Mouse (Mus musculus) midbrain, postnatal 0 days (tissue): Measurements from ENCODE around the gene Gm49361. TPM values are rescaled to one million over a fixed set of nuclear protein-coding genes. Genes with fewer than 3 reads are reported as not detected.

ENCODE experiments used
- ATAC-seq: fragments of 200-750 bp; cut with Nextera tagmentation; 2 replicates; pipeline ENCODE4 v1.8.0; 2017; ENCODE audit warnings: moderate number of reproducible peaks, mild to moderate bottlenecking, moderate TSS enrichment, moderate library complexity; ENCODE audit not compliant: low FRiP score
- DNase-seq: peaks from one replicate; pipeline ENCODE4 v3.0.0-alpha.2; 2015; ENCODE audit warnings: low spot score
- H3K27ac ChIP-seq: fragments of 300-500 bp; sonication (generic); 2 replicates; pipeline ENCODE4 v1.5.1; 2014; ENCODE audit warnings: low read depth, mild to moderate bottlenecking, low read length, mixed read lengths
- H3K27me3 ChIP-seq: fragments of 300-500 bp; sonication (generic); 2 replicates; pipeline ENCODE4 v1.6.1; 2014; ENCODE audit warnings: low read length, control low read depth, mixed read lengths; ENCODE audit not compliant: insufficient read depth
- H3K36me3 ChIP-seq: fragments of 300-500 bp; sonication (generic); 2 replicates; pipeline ENCODE4 v1.6.1; 2014; ENCODE audit warnings: low read length, control low read depth, mixed read lengths; ENCODE audit not compliant: insufficient read depth
- H3K4me1 ChIP-seq: fragments of 300-500 bp; sonication (generic); 2 replicates; pipeline ENCODE4 v1.6.1; 2014; ENCODE audit warnings: mild to moderate bottlenecking, control low read depth, antibody characterized with exemption, low read length, mixed read lengths; ENCODE audit not compliant: insufficient read depth
- H3K4me2 ChIP-seq: fragments of 300-500 bp; sonication (generic); 2 replicates; pipeline ENCODE4 v1.6.1; 2014; ENCODE audit warnings: low read depth, mild to moderate bottlenecking, low read length, mixed read lengths; ENCODE audit not compliant: poor library complexity, severe bottlenecking
- H3K4me3 ChIP-seq: fragments of 300-500 bp; sonication (generic); 2 replicates; pipeline ENCODE4 v1.5.1; 2014; ENCODE audit warnings: low read depth, mild to moderate bottlenecking, low read length, moderate library complexity
- H3K9ac ChIP-seq: fragments of 300-500 bp; sonication (generic); replicated peaks from 2 replicates; pipeline ENCODE4 v1.6.1; 2014; ENCODE audit warnings: mild to moderate bottlenecking, low read length, moderate library complexity, mixed read lengths; ENCODE audit not compliant: poor library complexity, severe bottlenecking
- H3K9me3 ChIP-seq: fragments of 300-500 bp; sonication (generic); 2 replicates; pipeline ENCODE4 v1.6.1; 2016; ENCODE audit warnings: low read length, control low read depth
- CTCF ChIP-seq: IDR thresholded peaks from 2 replicates; pipeline ENCODE4 v1.5.1; 2016; ENCODE audit warnings: antibody characterized with exemption, mild to moderate bottlenecking
- WGBS: fragments of 180-500 bp; shearing (Covaris S2); extraction: QIAGEN DNeasy Blood & Tissue Kit; methylation state at CpG from one replicate; pipeline ENCODE4 v1.1.7; 2014; 5-methylcytosine and 5-hydroxymethylcytosine counted together
- polyA plus RNA-seq: library from polyadenylated mRNA; unstranded; fragments of >200 nt; fragmentation: Nextera tagmentation; extraction: Ambion mirVana; gene quantifications from 2 replicates; pipeline ENCODE4 v1.2.1, GENCODE M21; 2015
- total RNA-seq: library from RNA; depleted of rRNA; stranded (reverse); fragments of >200 nt; gene quantifications from 2 replicates; pipeline ENCODE4 v1.2.3, GENCODE M21; 2014

The Gm49361 gene
- total and polyA plus RNA-seq, 2 experiments from 2014 or later, result not detected

DNA sequence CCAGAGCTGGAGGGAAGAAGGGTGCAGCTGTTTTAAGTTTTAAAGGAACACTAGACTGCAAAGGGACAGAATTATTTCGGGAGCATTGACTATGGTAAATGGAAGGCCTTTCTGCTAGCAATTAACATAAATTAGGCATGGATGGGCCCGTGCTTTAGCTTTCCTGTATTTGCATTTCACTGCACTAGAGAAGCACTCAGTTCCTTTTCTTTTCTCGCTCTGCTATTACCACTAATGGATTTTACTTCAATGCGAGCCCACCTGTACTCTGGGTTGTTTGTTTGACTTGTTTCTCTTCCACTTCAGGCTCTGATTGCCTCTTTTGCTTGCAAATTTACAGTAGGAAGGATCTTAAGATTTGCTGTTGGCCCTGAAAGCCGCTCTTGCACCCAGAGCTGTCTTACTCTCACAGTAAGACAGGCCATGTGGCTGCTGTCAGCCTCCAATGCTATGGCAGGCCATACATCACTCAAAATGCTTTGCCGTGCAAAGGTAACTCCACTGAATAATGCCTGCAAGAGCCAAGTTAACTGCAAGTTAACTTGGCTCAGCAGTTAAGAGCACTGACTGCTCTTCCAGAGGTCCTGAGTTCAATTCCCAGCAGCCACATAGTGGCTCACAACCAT, 13.1 kb downstream of the Gm49361 start:
- no peak for DNase-seq
- Histone ChIP-seq H3K9ac (no peak overlapping the region), H3K4me3 (no peak overlapping the region), H3K9me3 (no peaks in the 10 kb centered on the region), H3K4me1 (no peaks in the 10 kb centered on the region), H3K4me2 (no peak overlapping the region), H3K27me3 (no peaks in the 10 kb centered on the region), H3K27ac (no peak overlapping the region), H3K36me3 (no peaks in the 10 kb centered on the region)
- no peak for TF ChIP-seq CTCF
- ATAC-seq, result no peak
- WGBS, result 42% methylated on average over 6 of the region's 6 CpGs

GRCm38 (mm10) chr14:57730527-57730926, 15.4 kb downstream of the Gm49361 start:
- H3K4me1 ChIP-seq, result no peaks in the 10 kb centered on the region
- DNase-seq, result peak; percentile 47
- WGBS, result 36% methylated on average over 9 of the region's 9 CpGs
- no peak for TF ChIP-seq CTCF
- H3K9ac ChIP-seq, result no peak overlapping the region
- no peaks in the 10 kb centered on the region for H3K27me3 ChIP-seq
- H3K4me3 ChIP-seq, result no peak overlapping the region
- no peaks in the 10 kb centered on the region for H3K36me3 ChIP-seq
- peak overlapping the region; percentile 38; the same call in 1 of the 2 replicates for H3K27ac ChIP-seq
- no peaks in the 10 kb centered on the region for H3K9me3 ChIP-seq
- no peak overlapping the region for H3K4me2 ChIP-seq
- ATAC-seq, result peak; percentile 62; the same call in 1 of the 2 replicates

- Histone ChIP-seq H3K4me2 (no peak overlapping the region), H3K27ac (peak overlapping the region; percentile 38; the same call in 1 of the 2 replicates), H3K36me3 (no peaks in the 10 kb centered on the region), H3K27me3 (no peaks in the 10 kb centered on the region), H3K9me3 (no peaks in the 10 kb centered on the region), H3K9ac (no peak overlapping the region), H3K4me1 (no peaks in the 10 kb centered on the region), H3K4me3 (no peak overlapping the region)
- DNase-seq (peak; percentile 75), ATAC-seq (peak; percentile 68; the same call in 1 of the 2 replicates)
- 55% methylated on average over 5 of the region's 5 CpGs for WGBS
- no peak for TF ChIP-seq CTCF
Measured at GRCm38 (mm10) chr14:57729975-57730499, 15.9 kb downstream of the Gm49361 start.

GRCm38 (mm10) chr14:57729364-57729763, 16.5 kb downstream of the Gm49361 start:
- H3K4me3 ChIP-seq, result no peak overlapping the region
- H3K4me1 ChIP-seq, result no peaks in the 10 kb centered on the region
- no peaks in the 10 kb centered on the region for H3K9me3 ChIP-seq
- H3K4me2 ChIP-seq, result no peak overlapping the region
- TF ChIP-seq CTCF, result no peak
- H3K27me3 ChIP-seq, result no peaks in the 10 kb centered on the region
- ATAC-seq (no peak), DNase-seq (no peak)
- H3K9ac ChIP-seq, result no peak overlapping the region
- no peak overlapping the region for H3K27ac ChIP-seq
- no peaks in the 10 kb centered on the region for H3K36me3 ChIP-seq
- 88% methylated on average over 8 of the region's 8 CpGs for WGBS

GRCm38 (mm10) chr14:57726172-57726571, 19.7 kb downstream of the Gm49361 start:
- no peak overlapping the region for H3K4me3 ChIP-seq
- no peaks in the 10 kb centered on the region for H3K9me3 ChIP-seq
- H3K9ac ChIP-seq, result no peak overlapping the region
- H3K27ac ChIP-seq, result no peak overlapping the region
- no peak overlapping the region for H3K4me2 ChIP-seq
- no peaks in the 10 kb centered on the region for H3K36me3 ChIP-seq
- WGBS, result 86% methylated on average over 8 of the region's 8 CpGs
- TF ChIP-seq CTCF, result no peak
- no peaks in the 10 kb centered on the region for H3K4me1 ChIP-seq
- DNase-seq (no peak), ATAC-seq (no peak)
- H3K27me3 ChIP-seq, result no peaks in the 10 kb centered on the region

GRCm38 (mm10) chr14:57724473-57724872, 21.4 kb downstream of the Gm49361 start:
- H3K36me3 ChIP-seq, result no peaks in the 10 kb centered on the region
- TF ChIP-seq CTCF, result no peak
- H3K9ac ChIP-seq, result no peak overlapping the region
- no peaks in the 10 kb centered on the region for H3K27me3 ChIP-seq
- whole genome bisulfite sequencing, result 79% methylated on average over 4 of the region's 4 CpGs
- ATAC-seq (no peak), DNase-seq (no peak)
- no peaks in the 10 kb centered on the region for H3K9me3 ChIP-seq
- H3K4me2 ChIP-seq, result no peak overlapping the region
- no peak overlapping the region for H3K27ac ChIP-seq
- H3K4me1 ChIP-seq, result no peaks in the 10 kb centered on the region
- H3K4me3 ChIP-seq, result no peak overlapping the region
